Mouse (Mus musculus) c-Kit-positive CD71-negative TER-119-negative erythroid progenitor cells, embryonic 14.5 days (primary cell): ENCODE measurements around the gene Irf2bp1.

Source experiments
- DNase-seq: peaks from one replicate; pipeline ENCODE4 v3.0.0-alpha.2; 2013; ENCODE audit warnings: low read depth

The Irf2bp1 gene

GRCm38 (mm10) chr7:19003902-19004630, at the start of gene Irf2bp1:
Gene Irf2bp1, plus strand, starts transcription at chr7:19004044.
- DNase-seq, result peak; percentile 83

GRCm38 (mm10) chr7:18957569-18958383, 46.1 kb upstream of the Irf2bp1 start:
- DNase-seq, result no peak

DNA sequence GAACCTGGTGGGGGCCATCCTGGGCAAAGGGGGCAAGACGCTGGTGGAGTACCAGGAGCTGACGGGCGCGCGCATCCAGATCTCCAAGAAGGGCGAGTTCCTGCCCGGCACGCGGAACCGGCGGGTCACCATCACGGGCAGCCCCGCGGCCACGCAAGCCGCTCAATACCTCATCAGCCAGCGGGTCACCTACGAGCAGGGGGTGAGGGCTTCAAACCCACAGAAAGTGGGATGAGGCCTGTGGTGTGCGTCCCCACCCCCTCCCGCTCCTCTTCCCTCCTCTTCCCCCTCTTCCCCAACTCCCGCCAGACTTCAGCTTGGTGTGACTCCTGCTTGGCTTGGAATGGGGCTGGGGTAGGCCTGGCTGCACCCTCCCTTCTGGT, 45.5 kb upstream of the Irf2bp1 start:
- DNase-seq, result no peak

DNA sequence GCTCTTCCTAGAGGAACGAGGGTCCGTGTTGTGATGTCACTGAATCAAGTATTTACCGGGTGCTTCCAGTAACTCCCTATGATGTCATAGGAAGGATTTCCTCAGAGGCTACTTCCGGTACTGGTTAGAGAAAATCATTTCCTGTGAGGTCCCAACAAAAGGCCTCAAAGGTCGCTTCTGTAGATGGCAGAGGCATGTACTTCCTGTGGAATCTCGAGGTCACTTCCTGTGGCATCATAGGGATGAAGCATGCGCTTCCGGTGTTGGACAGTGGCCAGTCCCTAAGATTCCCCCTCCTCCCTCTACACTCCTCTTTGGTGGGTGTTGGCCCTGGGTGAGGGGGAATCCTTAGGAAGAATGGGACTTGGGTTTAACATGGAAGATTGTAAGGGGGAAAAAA, 44.4 kb upstream of the Irf2bp1 start:
- no peak for DNase-seq

DNA sequence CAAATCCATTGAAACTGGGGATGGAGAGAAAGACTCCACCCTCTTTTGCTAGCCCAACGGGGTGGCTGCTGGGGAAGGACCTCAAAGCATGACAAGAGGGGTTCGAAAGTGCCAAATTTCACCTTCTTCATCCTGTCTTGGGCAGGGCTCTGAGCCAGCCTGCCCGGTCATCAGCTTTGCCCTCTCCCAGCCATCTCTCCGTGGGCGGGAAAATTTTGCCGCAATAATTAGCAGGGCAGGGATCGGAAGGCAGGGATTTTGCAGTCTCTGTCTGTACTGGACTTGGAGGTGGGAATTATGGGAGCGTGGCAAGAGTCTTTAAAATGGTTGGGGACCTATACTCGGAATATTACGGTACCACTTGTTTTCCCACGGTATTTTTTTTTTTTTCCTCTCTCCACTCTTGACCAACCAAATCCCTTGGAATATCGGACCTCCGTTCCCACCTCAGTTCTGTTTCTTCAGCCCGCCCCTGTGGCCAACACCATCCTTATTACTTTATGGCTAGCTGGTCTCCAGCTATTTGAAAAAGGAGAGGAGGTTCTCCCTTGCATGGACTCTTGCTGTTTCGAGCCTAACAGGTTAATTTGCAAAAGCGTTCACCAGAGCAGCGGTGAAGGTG, 41.6 kb upstream of the Irf2bp1 start:
- no peak for DNase-seq

- DNase-seq, result no peak
These were observed 41.0 kb upstream of the Irf2bp1 start for GRCm38 (mm10) chr7:18962795-18963194.

DNA sequence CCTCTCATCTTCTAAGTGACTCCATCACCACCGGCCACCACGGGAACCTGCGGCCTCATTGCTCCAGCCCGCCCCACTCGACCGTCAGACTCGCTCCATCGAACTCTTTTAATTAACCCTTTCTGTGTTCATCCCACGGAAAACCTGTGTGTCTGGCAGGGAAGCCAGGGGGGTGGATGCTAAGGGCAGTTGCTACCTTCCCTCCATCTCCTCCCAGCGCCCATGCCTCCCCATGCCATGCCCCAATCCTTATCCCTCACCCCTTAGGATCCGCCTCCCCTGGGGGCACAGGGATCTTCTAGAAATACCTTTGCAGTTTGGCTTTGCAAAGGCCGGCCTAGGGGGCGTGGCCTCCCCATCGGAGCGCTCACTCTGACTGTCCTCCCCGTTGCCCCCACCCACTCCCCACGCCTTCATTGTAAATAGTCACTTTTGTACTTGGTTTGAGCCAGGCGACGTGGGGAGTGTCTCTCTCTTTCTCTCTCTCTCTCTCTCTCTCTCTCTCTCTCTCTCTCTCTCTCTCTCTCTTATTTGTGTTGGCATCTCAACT, 40.5 kb upstream of the Irf2bp1 start:
- no peak for DNase-seq

DNA sequence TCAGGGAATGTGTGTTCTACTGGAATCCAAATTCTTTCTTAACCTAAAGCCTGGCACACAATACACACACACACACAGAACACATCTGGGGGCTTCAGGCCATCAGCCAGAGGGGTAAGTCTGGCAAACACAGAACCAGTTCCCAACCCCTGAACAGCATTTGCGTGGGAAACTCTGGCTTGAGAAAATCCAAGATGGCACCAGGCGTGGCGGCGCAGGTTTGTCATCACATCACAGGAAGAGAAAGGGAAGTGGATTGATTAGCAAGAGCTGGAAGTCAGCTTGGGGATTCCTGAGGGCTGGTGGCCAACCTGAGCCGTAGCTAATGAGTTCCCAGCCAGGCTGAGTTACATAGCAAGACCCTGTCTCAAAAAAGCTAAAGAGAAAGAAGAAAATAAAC, 38.5 kb upstream of the Irf2bp1 start:
- no peak for DNase-seq

DNA sequence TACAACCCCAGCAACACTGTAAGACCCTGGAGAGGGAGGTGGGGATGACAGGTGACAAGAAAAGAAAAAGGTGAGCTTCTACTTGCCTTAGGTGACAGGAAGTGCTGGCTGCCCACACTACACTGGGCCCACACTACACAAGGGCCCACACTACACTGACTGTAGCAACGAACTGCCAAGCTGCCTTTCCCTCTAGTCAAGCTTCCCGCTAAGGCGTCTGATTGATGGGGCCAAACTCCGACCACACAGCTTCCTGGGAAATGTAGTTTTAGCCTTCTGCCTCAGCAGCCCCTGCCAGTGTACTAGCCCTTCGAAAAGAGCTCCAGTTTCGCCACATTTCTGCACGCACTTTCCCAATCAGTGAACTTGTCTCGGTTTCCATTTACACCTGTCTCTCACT, 36.2 kb upstream of the Irf2bp1 start:
- DNase-seq, result no peak

- DNase-seq, result no peak
These were observed 32.9 kb upstream of the Irf2bp1 start for GRCm38 (mm10) chr7:18970956-18971355.

DNA sequence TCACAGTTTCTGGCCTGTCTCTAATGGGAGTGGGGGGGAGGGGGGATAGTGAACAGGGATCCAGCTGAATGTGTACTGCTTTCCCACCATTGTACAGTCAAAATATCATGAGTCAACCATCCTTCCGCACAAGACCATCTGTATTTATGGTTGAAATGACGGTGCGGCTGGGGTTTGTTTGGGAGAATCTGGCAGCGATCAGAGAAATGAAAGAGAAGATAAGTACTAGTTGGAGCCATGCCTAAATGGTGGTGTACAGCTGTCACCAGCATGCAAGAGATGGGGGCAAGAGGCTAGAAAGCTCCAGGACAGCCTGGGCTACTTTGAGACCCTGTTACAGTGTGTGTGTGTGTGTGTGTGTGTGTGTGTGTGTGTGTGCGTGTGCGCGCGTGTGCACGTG, 25.5 kb upstream of the Irf2bp1 start:
- DNase-seq, result no peak

DNA sequence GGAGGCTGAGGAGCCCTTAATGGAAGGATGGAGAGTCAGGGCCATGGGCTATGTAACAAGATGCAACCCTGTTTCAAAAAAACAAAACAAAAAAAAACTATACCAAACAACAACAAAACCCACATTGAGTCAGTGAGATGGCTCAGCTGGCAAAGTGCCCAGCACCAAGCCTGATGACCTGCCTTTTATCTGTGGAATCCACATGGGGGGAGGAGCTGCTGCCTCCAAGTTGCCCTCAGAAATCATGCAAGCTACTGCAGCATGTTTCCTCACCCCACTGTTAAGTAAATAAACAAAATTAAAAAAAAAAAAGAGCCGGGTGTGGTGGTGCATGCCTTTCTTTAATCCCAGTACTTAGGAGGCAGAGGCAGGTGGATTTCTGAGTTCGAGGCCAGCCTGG, 17.3 kb upstream of the Irf2bp1 start:
- DNase-seq, result no peak

GRCm38 (mm10) chr7:18987100-18987499, 16.7 kb upstream of the Irf2bp1 start, which contains the start of gene Nanos2:
Gene Nanos2, plus strand, starts transcription at chr7:18987400.
- DNase-seq, result no peak

- DNase-seq, result no peak
These were observed 16.1 kb upstream of the Irf2bp1 start for GRCm38 (mm10) chr7:18987747-18988146.

DNA sequence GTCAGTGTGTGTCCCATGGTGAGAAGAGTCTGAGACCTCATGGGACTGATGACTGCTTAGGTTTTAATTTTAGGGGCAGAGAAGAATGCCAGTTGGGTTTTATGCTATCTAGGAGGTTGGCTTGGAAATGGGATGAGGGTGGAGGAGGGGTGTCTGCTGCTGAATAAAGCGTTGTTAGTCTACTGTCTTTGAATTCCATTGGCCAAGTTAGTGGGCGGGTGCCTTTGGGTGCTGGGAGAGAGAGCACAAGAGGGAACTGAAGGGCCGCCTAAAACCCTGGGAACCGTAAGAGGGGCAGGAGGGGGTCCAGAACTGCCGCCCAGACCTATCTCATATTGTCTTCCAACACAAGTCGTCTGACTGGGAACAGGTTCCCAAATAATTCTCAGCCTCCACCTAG, 15.1 kb upstream of the Irf2bp1 start:
- no peak for DNase-seq

- DNase-seq, result no peak
These were observed 13.8 kb upstream of the Irf2bp1 start for GRCm38 (mm10) chr7:18989995-18990394.

DNA sequence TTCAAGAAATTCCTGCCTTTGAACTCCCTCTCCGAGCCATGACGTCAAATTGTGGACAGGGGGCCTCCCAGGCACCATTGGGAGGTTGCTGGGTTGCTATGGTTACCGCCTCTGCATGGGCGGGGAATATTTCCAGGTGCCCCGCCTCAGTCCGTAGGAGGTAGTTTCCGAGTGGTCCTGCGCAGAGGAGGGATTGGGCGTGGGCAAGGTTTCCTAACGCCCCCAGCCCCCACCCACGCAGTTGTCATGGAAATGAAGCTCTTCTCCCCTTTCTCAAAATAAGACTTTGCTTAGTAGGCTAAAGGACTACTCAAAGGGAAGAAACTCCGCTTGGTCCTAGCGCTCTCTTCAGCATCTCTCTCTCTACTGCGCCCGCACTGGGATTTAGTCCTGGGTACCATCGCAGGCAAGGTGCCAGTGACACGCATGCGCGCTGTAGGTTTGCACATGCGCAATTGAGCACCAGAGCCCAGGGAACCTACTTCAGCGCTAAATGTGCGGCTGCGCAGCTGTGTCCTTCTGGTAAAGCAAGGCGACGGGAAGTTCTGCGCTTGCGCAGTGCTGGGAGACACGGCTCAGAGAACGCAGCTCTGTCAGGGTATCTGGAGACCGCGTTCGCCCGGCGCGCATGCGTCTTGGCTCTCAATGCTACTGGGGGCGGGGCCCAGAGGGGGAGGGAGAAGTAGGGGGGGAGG, 13.1 kb upstream of the Irf2bp1 start, which contains the start of gene Mypop:
TSS of gene Mypop (plus strand) at position 645 of the 695 bp plus-strand sequence.
- peak; percentile 99 for DNase-seq

- no peak for DNase-seq
These were observed 12.1 kb upstream of the Irf2bp1 start for GRCm38 (mm10) chr7:18991660-18992293.

DNA sequence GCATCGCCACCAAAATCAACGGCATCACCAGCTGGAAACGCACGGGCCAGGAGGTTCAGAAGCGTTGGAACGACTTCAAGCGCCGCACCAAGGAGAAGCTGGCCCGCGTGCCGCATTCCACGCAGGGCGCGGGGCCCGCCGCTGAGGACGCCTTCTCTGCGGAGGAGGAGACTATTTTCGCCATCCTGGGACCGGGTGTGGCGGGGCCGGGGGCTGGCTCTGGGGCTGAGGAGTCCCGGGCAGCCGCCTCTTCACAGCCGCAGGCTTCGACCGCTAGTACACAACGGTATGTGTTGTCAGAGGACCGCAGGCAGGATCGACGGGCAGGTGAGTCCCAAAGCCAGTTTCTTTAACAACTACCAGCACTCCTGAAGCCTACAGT, 11.6 kb upstream of the Irf2bp1 start:
- no peak for DNase-seq

GRCm38 (mm10) chr7:18993036-18993435, 10.8 kb upstream of the Irf2bp1 start:
- DNase-seq, result no peak

GRCm38 (mm10) chr7:18998835-18999234, 5.0 kb upstream of the Irf2bp1 start:
- no peak for DNase-seq

GRCm38 (mm10) chr7:19000421-19000820, 3.4 kb upstream of the Irf2bp1 start:
- DNase-seq, result no peak
